Mouse (Mus musculus): ENCODE results near the gene Efhc1.

GRCm38 (mm10) chr1:20941857-20942256, 9.6 kb upstream of the Efhc1 start:
- TF ChIP-seq POLR2A (IDR thresholded peaks at IDR 0.05; ENCODE audit: low read depth, low read length) (no peak), CTCF (IDR thresholded peaks at IDR 0.05; ENCODE audit: extremely low read depth, insufficient read depth, insufficient read length, insufficient replicate concordance) (no peak)
